Mouse (Mus musculus) cerebellum, adult (tissue): Measurements from ENCODE around the gene Gramd1b.

Source experiments
- ATAC-seq: cut with Nextera tagmentation; 2 replicates; pipeline ENCODE4 v1.9.2; 2017; ENCODE audit warnings: mild to moderate bottlenecking, moderate library complexity, mixed read lengths; ENCODE audit not compliant: insufficient number of reproducible peaks, low FRiP score, low TSS enrichment

Gramd1b gene

DNA sequence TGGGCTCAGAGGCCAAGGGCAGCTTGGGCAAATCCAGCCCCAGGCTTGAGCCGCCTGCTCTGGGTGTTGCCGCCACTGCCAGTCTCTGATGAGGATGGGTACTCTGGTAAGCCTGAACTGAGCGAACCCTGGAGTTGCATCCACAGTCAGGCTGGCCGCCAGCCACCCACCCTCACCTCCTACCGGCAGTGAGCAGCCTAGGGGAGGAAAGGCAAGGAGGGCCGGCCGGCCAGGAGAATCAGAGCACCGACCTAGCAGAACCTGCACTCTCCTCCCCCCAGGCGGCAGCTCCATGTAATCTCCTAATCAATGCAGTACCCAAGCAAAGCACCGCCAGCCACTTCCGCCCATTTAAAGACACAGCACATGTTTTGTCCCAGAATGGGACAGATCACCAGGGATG lies 155.0 kb downstream of the Gramd1b start:
- peak; percentile 82 for ATAC-seq

DNA sequence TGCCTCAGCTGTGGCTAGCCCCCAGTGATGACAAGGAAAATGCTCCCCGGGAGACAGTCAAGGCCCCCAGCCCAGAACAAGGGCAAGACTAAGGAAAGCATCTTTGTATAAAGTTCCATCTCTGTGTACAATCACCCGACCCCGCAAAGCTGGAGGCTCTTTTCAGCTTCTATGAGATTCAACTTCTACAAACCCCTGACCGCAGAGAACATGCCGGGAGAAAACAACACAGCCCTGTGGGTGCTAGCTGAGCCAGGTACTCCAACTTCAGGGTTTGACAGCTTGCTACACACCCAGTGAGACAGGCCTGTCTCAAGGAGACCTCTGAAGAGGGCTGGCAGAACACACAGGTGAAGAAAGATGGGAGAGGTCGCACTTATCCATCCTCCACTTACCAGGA lies 155.7 kb downstream of the Gramd1b start:
- no peak for ATAC-seq

DNA sequence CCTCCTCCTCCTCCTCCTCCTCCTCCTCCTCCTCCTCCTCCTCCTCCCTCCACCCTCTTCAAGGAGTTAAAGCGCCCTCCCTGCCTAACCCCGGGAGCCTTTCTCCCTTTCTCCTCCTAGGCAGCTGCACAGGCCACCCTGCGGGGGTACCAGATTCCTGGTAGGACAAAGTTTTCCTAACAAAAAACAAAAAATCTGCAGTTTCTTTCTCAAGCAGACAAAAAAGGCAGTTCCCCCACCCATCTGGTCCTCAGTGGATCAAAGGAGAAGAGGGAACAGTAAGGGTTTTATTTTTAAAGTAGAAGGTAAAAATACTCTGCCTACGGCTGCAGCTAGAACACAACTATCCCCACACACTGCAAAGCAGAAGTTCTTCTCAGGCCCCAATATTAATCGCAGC lies 156.2 kb downstream of the Gramd1b start:
- no peak for ATAC-seq

DNA sequence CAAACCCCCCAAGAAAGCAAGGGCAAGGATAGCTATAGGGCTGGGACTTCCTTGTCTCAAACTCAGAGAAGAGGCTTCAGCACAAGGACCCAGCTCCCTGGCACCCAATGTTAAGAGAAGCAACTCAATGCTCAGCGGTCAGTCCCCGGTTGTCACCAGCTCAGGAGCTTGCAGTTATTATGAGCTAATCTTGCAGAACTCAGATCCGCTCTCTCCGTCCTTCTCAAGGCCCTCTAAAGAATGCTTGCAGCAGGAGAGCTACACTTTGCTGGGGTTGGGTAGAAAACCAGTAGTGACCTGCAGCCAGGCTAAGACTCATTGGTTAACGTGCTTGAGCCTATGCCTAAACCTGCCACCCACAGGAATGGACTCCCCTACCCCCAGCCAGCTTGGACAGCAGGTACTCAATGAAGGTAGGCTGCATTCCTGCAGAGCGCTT lies 156.6 kb downstream of the Gramd1b start:
- peak; percentile 36; the same call in 1 of the 2 replicates for ATAC-seq

DNA sequence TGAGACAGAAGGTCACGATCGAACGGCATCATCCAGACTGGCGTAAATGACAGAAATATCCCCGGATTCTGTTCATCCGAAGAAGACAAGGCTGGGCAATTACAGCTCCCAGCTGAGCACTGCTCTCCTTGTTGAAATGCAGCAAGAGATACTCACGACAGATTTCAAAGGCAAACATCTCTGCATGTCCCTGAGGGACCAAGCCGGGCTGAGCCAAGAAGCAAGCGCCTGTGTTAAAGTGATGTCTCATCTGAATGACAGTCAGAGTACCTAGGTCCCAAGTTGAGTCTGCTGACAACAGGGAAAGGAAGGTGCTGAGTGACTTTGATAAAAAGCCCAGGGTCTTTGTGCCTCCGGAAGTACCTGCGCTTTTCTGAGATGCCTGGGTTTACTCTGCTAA lies 157.1 kb downstream of the Gramd1b start:
- no peak for ATAC-seq

DNA sequence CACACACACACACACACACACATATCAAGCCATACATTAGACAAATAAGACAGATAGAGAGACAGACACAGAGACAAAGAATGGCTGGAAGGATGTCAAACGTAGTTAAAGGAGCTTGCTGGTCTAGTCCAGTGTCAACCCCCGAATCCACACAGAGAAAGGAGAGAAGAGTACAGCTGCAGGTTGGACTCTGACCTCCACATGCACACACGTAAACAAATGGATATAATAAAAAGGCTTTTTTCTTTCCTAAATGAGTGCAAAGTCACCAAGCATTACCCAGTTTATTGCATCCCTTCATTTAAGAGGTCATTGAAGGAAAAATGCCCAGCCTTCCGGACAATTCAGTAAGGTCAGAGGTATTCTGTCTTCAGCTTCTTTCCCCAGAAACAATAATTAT lies 161.0 kb downstream of the Gramd1b start:
- ATAC-seq = no peak

DNA sequence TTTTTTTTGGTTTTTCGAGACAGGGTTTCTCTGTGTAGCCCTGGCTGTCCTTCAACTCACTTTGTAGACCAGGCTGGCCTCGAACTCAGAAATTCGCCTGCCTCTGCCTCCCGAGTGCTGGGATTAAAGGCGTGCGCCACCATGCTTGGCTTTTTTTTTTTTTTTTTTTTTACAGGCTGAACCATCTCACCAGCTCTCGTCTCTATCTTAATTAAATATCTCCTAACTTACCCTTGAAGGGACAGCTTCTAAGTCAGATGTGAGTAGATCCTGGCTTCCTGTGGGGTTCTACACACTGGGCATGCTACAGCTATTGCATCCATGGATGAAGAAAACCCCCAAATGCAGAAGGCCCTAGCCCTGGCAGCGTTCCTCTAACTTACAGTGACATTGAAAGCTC lies 164.4 kb downstream of the Gramd1b start:
- ATAC-seq = no peak

DNA sequence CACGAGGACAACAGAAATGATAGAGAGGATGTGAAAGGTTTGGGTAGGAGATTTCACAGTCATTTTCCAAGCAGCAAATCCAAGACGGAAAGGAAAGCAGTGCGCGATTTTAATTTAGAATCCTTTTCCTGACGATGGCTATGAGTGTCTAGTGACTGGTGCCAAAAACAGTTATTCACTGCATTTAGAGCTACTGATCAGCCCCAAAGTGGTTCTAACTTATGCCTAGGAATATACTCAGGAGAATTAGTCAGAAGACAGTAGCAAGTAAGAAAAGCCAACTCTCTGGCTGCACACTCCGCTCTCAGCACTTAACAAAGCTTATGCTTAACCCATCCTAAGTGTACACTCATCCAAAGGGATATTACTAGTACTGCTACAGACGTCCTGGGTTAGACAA lies 166.9 kb downstream of the Gramd1b start:
- no peak for ATAC-seq

DNA sequence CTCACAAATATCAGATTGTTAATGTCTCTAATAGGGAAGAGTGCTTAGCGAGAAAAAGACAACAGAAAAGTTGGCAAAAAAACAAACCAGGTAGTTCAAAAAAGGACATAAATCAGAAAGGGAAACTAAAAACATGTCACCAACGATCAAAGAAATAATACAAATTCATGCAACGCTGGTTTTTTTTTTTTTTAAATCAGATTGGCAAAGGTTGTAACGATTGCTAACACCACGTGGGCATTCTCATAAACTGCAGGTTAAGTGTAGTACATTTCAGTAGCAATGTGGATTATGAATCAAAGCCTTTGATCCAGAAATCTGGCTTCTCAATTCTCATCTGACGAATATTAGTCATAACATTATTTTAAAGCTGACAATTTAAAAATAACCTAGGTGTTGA lies 169.2 kb downstream of the Gramd1b start:
- no peak for ATAC-seq

DNA sequence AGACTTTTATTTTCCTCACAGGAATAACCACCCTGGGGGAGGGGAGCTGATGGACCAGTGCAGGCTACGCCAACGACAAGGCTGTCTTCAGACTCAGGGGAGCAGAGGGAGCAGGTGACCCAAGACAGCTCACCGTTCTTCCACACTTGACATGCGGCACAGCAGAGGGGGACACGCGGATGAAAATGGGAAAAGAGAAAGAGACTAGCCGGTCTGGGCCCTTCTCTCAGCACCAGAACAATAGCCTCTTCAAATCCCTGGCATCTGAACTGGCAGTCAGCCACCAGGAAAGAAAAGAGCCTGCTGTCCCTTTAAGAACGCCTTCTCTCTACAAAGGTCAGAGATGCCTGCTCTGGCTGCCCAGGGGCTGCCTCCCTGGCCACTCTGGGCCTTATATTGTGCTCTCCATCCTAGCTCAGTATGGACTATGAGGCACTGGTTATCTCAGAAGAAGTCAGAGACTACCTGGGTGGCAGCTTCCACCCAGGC lies 172.7 kb downstream of the Gramd1b start:
- 0 out of 2 replicates have a peak, but pooled peaks have one; percentile 34 for ATAC-seq

DNA sequence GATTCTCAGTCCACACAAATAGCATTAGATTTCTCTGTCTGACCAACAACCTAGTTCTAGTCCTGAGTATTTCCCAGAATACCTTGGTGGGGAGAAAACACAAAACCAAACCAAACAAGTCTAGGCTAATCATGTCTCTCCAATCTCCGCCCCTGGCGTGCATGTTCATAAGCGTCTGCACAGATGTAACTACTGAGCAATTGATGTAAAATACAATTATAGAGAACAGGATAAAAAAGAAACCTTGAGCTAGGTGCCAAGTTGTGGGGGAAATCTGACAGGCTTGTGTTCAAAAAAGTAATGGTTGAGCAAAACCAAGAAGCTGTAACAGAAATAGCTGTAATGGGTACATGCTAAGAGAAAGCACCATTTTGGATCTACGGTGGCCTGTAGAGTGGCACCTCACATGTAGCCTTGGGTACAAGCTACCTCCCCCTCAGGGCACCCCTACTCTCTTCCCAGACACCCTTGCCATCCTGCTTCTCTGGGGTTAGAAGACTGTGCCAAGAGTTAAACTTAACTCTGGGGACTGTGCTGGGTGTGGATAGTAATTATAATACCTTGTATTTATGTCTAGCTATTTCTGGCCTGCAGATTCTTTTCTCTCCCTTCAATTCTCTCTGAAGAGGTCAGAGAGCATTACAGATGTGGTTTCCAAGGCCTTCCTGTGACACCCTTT lies 174.3 kb downstream of the Gramd1b start:
- ATAC-seq = no peak

DNA sequence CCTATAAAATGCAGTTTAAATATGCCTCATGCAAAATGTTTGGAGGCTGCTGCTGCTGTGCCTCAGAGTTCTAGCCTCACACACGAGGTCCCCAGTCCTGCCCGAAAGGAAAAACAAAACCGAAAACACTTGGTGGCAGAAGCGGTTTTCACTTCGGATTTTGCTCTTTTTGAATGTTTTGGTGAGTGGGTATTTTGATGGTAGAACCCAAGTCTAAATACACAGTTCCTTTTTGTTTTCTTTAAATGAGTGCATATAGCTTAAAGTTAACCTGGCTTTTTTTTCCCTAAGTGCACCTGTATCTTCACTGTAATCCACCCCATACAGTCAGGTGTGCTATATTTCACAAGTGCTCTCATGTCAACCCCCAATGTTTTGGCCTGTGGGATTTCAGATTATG lies 174.8 kb downstream of the Gramd1b start:
- no peak for ATAC-seq

DNA sequence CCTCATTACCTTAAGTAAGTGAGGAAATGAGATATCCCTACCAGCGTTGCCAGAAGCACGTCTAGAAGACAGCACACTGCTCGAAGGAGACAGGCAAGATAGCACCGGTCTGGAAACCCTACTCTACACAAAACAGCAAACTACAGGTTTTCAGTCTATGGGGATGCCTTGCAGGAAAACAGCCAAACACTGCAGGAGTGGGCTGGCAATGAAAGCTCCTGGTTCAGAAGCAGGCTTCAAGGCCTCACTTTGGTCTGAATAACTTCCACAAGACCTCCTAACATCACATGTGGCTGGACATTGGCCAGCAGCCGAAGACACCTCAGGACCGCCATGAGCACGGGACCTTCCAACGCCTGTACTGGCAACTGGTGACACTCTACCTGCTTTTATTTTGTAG lies 175.8 kb downstream of the Gramd1b start:
- ATAC-seq = no peak

DNA sequence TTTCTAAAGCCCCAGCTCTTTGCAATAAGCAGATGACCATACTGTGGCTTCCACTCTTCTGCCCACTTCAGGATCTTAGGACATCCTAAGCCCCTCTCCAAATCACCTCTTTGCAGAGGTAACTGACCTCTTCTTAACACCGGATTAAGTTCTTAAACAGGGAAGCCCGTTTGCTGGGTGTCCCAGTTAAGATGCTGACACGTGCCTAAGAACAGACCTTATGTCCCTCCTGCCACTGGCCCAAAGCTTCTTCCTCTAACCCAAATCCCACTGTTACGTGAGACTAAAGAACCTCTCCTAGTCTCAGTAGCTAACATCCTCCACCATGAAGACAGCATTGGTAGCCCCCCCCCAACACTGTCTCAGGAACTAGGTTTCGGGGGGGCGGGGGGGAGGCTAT lies 177.6 kb downstream of the Gramd1b start:
- no peak for ATAC-seq

DNA sequence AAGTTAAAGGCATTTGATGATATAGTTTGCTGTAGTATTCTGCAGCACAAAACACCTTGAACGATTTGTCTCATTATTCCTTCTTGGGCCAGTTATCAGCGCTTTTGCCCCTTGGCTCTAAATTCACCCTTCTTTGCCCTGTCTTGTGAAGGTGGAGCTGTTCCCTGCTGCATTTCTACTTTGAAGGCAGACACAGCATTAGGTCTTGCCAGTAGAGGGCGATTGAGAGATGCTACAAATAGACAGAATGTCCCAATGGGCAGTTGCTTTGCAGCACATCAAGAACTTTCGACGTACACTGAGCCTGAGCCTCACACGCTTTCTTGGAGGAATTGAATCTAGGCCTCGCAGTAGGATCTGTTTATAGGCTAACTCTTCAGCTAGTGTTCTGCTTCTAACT lies 180.5 kb downstream of the Gramd1b start:
- ATAC-seq = no peak

DNA sequence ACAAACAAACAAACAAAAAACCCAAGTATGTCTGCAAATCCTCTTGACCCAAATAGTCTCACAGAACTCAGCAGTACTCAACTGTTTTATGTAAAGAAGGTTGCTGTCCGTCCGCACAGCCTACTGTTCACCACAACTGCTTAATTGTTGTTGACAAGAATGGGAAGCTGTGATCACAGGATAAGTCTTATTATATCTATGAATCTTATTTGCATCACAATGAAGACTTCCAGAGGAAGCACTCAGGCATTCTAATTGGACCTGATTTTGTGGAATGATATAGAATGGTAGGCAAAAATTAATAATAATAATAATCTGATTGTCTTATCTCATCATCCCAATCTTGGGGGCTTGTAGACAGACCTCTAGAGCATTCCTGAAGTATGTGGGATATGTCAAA lies 181.1 kb downstream of the Gramd1b start:
- no peak for ATAC-seq

DNA sequence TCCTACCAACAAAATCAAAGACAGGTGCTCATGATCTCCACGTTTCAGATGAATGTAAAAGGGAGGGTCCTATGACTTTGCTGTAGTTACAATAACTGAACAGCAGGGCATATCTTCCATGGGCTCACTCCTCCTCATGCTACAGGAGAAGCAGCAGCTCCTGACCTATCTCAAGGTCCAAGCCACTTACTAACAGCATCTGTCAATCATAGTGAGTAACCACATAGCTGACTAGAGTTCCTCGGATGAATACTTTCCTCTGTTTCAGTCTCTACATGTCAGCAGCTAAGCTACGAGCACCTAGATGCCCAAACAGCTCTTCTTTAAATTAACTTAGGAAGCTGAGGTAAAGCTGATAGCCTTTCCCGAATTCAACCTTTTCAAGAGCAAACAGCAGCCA lies 181.6 kb downstream of the Gramd1b start:
- no peak for ATAC-seq

DNA sequence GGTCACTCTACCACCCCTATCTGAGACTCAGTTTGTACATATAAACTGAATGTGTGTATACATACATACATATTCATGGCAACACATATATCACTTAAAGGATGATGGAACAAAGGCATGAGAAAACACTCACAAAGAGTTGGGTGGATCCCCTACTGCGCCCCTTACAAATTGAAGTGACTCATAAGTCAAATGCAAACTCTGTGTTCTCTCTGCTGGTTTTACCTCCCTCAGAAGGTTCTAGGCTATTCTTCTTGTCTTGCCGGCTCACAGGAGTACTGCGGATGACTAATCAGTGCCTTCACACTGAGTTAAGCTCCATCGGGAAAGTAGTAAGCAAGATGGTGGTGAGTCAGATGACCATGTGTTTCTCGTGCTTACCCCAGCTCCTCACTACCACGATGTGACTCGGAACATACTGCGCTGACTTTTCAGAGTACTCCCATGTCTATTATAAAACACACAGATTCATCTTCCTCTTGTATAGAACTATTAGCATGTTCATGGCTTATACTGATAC lies 182.4 kb downstream of the Gramd1b start:
- ATAC-seq = no peak

DNA sequence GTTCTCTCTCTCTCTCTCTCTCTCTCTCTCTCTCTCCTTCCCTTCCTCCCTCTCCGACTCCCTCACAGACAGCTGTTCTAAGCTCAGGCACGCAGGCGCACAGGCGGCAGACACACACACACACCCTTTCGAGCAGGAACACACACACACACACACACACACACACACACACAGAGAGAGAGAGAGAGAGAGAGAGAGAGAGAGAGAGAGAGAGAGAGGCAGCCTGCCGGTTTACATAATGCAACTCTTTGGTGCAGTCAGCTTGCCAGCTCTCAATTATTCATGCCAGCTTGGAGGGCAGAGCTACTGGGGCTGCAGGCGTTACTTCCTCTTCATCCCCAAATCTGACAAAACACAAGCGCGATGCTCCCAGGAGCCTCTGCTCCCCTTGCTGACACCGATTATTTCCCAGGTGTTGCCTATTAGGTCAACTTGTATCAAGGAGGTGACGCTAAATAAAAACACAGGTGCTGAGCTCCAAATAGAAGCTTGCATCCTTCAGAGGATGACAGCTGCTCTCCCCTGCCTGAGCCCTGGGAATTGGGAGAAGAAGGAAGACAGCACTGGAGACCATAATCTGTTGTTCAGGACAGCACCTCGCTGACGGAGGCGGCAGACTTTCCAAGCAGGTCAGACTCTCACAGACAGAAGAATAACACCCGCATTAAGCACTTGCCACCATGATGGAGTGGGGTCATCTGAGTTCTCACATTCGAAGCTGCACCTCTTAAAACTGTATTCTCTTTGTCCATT lies 184.8 kb downstream of the Gramd1b start:
- ATAC-seq = peak; percentile 51

DNA sequence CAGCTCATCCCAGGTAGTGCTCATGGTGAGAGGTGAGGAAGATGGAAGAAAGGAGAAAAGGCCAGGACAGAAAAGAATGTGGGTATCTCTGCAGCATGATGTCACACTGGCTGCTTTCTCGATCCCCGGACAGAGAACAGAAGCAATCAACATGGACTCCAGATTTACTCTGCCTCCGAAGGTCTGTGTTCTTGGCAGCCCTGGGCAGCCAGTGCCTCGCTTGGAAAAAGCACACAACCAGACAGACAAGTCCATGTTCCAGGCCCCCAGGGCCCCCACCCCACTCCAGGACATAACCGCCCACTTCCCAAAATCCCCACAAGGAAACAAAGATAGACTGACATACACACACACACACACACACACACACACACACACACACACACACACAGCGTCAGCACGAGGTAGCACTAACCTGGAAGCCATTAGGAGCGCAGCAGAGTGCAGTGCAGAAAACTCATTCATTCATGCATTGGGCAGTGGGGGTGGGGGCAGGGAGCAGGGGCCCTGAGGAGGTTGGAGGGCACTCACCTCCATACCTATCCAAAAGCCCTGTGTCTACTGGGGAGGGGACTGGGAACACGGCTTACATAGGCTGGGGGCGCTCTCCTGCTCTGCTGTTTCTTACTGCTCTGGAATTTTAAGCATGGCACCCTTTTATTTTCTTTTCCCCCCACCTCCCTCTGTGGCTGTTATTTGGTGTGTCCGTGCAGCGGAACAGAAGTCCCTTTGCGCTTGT lies 185.5 kb downstream of the Gramd1b start:
- ATAC-seq = peak; percentile 33
